Mouse (Mus musculus) liver, embryonic 14.5 days (tissue): ENCODE data around the gene Mn1. TPM values are rescaled to one million over a fixed set of nuclear protein-coding genes. Genes with fewer than 3 reads are reported as not detected.

Experiments used
- ATAC-seq: fragments of 200-750 bp; cut with Nextera tagmentation; 2 replicates; pipeline ENCODE4 v1.8.0; 2017; ENCODE audit warnings: moderate number of reproducible peaks, mild to moderate bottlenecking, moderate library complexity; ENCODE audit not compliant: insufficient read depth
- DNase-seq, 3 experiments: peaks; one replicate each; pipeline ENCODE4 v3.0.0-alpha.2; 2012 to 2013; ENCODE audit warnings: low read depth in 3 of 3, low spot score in 3 of 3
- H3K27ac ChIP-seq: fragments of 300-500 bp; sonication (generic); 2 replicates; pipeline ENCODE4 v1.5.1; 2014; ENCODE audit warnings: moderate library complexity, mild to moderate bottlenecking, control low read depth, inconsistent platforms
- H3K27me3 ChIP-seq: fragments of 300-500 bp; sonication (generic); 2 replicates; pipeline ENCODE4 v1.6.1; 2014; ENCODE audit warnings: mild to moderate bottlenecking, low read length, moderate library complexity; ENCODE audit not compliant: control insufficient read depth, insufficient read depth
- H3K36me3 ChIP-seq: fragments of 300-500 bp; sonication (generic); replicated peaks from 2 replicates; pipeline ENCODE4 v1.6.1; 2014; ENCODE audit warnings: low read depth; ENCODE audit not compliant: control insufficient read depth, insufficient read depth
- H3K4me1 ChIP-seq, 2 experiments: fragments of 200-500 bp in 1 of 2; fragments of 300-500 bp in 1 of 2; sonication (generic) in 1 of 2; replicated peaks; 2 replicates each; pipeline ENCODE4 v1.6.1; 2012 to 2014; ENCODE audit warnings: antibody characterized with exemption in 1 of 2, inconsistent platforms in 1 of 2, low read length in 1 of 2; ENCODE audit not compliant: control insufficient read depth in 2 of 2, insufficient read depth in 2 of 2
- H3K4me2 ChIP-seq: fragments of 300-500 bp; sonication (generic); 2 replicates; pipeline ENCODE4 v1.6.1; 2014; ENCODE audit warnings: low read depth, mild to moderate bottlenecking, control low read depth, moderate library complexity
- H3K4me3 ChIP-seq, 2 experiments: fragments of 200-500 bp in 1 of 2; fragments of 300-500 bp in 1 of 2; sonication (generic) in 1 of 2; 2 replicates each; pipeline ENCODE4 v1.5.1; 2012 to 2014; ENCODE audit warnings: low read depth in 2 of 2, low read length in 2 of 2, mild to moderate bottlenecking in 2 of 2, control low read depth in 1 of 2, inconsistent platforms in 1 of 2, moderate library complexity in 1 of 2; ENCODE audit not compliant: insufficient read depth in 1 of 2
- H3K9ac ChIP-seq: fragments of 300-500 bp; sonication (generic); replicated peaks from 2 replicates; pipeline ENCODE4 v1.6.1; 2014; ENCODE audit warnings: mild to moderate bottlenecking, control low read depth, moderate library complexity
- H3K9me3 ChIP-seq: fragments of 300-500 bp; sonication (generic); 2 replicates; pipeline ENCODE4 v1.6.1; 2016; ENCODE audit warnings: low read length, mixed read lengths; ENCODE audit not compliant: control insufficient read depth
- CTCF ChIP-seq: IDR thresholded peaks from 2 replicates; pipeline ENCODE4 v1.5.1; 2016; ENCODE audit warnings: antibody characterized with exemption, low read depth, control low read depth
- EP300 ChIP-seq: IDR thresholded peaks from 2 replicates; pipeline ENCODE4 v1.6.1; 2016; ENCODE audit warnings: antibody characterized with exemption, low read depth
- WGBS: fragments of 180-500 bp; shearing (Covaris S2); extraction: QIAGEN DNeasy Blood & Tissue Kit; methylation state at CpG from one replicate; pipeline ENCODE4 v1.1.7; 2014; ENCODE audit not compliant: insufficient replicate concordance; 5-methylcytosine and 5-hydroxymethylcytosine counted together
- polyA plus RNA-seq, 2 experiments: library from polyadenylated mRNA; depleted of rRNA in 1 of 2; stranded (reverse) in 1 of 2; unstranded in 1 of 2; fragments of >200 nt; fragmentation: Nextera tagmentation in 1 of 2; extraction: Ambion mirVana in 1 of 2; gene quantifications; 2 replicates each; pipeline versions ENCODE4 v1.2.1 to v1.2.3; 2012 to 2014

Mn1 gene
- polyA plus RNA-seq, 2 experiments = 0.44 to 0.81 TPM

- no peak overlapping the region for H3K9ac ChIP-seq
- H3K27me3 ChIP-seq = no peaks in the 10 kb centered on the region
- H3K27ac ChIP-seq = no peak overlapping the region
- DNase-seq (no peak), ATAC-seq (no peak)
- H3K4me1 ChIP-seq = no peaks in the 10 kb centered on the region; a peak in 1 of 4 replicates
- H3K4me3 ChIP-seq = no peak overlapping the region
- no peak overlapping the region for H3K4me2 ChIP-seq
- 45% methylated on average over 15 of the region's 15 CpGs for WGBS
- TF ChIP-seq CTCF (no peak), EP300 (no peak)
- no peaks in the 10 kb centered on the region for H3K36me3 ChIP-seq
- H3K9me3 ChIP-seq = no peaks in the 10 kb centered on the region
Measured at GRCm38 (mm10) chr5:111394198-111395053, 22.7 kb upstream of the Mn1 start.

DNA sequence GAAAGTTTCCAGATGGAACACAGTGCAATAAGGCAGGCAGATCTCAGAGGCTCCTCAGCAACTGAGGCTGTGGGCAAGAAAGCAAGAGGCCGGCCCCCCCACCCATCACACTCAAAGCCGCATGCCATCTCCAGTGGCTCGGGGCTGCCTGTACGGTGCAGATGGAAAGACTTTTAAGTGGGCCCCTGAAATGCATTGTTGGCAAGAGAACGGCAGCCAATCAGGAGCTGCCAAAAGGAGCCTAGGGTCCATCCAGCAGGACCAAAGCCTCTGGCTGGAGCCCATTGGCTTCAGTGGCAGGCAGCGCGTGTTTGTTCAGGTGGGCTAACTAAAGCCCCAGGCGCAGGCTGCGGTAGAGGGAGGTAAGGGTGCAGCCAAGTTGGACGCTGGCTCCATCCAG lies 21.4 kb upstream of the Mn1 start:
- DNase-seq (no peak), ATAC-seq (no peak)
- Histone ChIP-seq H3K4me1 (no peaks in the 10 kb centered on the region; a peak in 1 of 4 replicates), H3K9me3 (no peaks in the 10 kb centered on the region), H3K27ac (no peak overlapping the region), H3K9ac (no peak overlapping the region), H3K4me3 (no peak overlapping the region), H3K4me2 (no peak overlapping the region), H3K36me3 (no peaks in the 10 kb centered on the region), H3K27me3 (no peaks in the 10 kb centered on the region)
- TF ChIP-seq CTCF (no peak), EP300 (no peak)
- 71% methylated on average over 10 of the region's 10 CpGs for WGBS

- Histone ChIP-seq H3K27me3 (no peaks in the 10 kb centered on the region), H3K4me3 (no peak overlapping the region), H3K9ac (no peak overlapping the region), H3K27ac (no peak overlapping the region), H3K9me3 (no peaks in the 10 kb centered on the region), H3K36me3 (no peaks in the 10 kb centered on the region), H3K4me2 (no peak overlapping the region), H3K4me1 (no peaks in the 10 kb centered on the region; a peak in 1 of 4 replicates)
- TF ChIP-seq EP300 (no peak), CTCF (0 out of 2 replicates have a peak, but pooled peaks have one; percentile 15)
- ATAC-seq = no peak
- no peak for DNase-seq
- WGBS = 64% methylated on average over 4 of the region's 4 CpGs
Measured at GRCm38 (mm10) chr5:111396199-111396598, 21.0 kb upstream of the Mn1 start.

- no peak overlapping the region for H3K4me3 ChIP-seq
- H3K9ac ChIP-seq = no peak overlapping the region
- H3K4me1 ChIP-seq = peaks cover 3 to 7% of the 10 kb centered on the region in 2 experiments; a peak in 3 of 4 replicates
- H3K27me3 ChIP-seq = no peaks in the 10 kb centered on the region
- H3K9me3 ChIP-seq = no peaks in the 10 kb centered on the region
- ATAC-seq (no peak), DNase-seq (no peak)
- H3K27ac ChIP-seq = no peak overlapping the region
- WGBS = 51% methylated on average over 4 of the region's 4 CpGs
- no peak for TF ChIP-seq EP300
- no peak for TF ChIP-seq CTCF
- H3K36me3 ChIP-seq = no peaks in the 10 kb centered on the region
- no peak overlapping the region for H3K4me2 ChIP-seq
Measured at GRCm38 (mm10) chr5:111398471-111398870, 18.7 kb upstream of the Mn1 start.

- Histone ChIP-seq H3K4me3 (no peak overlapping the region), H3K9ac (no peak overlapping the region), H3K4me1 (peaks cover 3 to 9% of the 10 kb centered on the region in 2 experiments; a peak in 3 of 4 replicates), H3K36me3 (no peaks in the 10 kb centered on the region), H3K9me3 (no peaks in the 10 kb centered on the region), H3K27me3 (no peaks in the 10 kb centered on the region), H3K4me2 (no peak overlapping the region), H3K27ac (no peak overlapping the region)
- no peak for ATAC-seq
- TF ChIP-seq CTCF (no peak), EP300 (no peak)
- DNase-seq = no peak
- WGBS = 54% methylated on average over 4 of the region's 4 CpGs
Measured at GRCm38 (mm10) chr5:111399271-111399670, 17.9 kb upstream of the Mn1 start.
